Mouse (Mus musculus) E14TG2a.4 (cell line): Measurements from ENCODE around the gene Gm11983.
A peak's percentile ranks its signal among the peaks of the same experiment; 100 is the strongest.
"Not testable (repeated sequence)": the region's sequence is repeated elsewhere in the genome, so short reads cannot be mapped to it uniquely, and the experiment has no call there.

Experiments used
- H3K27me3 ChIP-seq: 2 replicates; pipeline ENCODE4 v1.6.1; 2014; ENCODE audit warnings: low read length, control low read depth; ENCODE audit not compliant: insufficient read depth
- H3K36me3 ChIP-seq: 2 replicates; pipeline ENCODE4 v1.6.1; 2014; ENCODE audit warnings: low read length, control low read depth; ENCODE audit not compliant: insufficient read depth
- H3K4me1 ChIP-seq: replicated peaks from 2 replicates; pipeline ENCODE4 v1.6.1; 2014; ENCODE audit warnings: low read depth, low read length, control low read depth
- H3K4me3 ChIP-seq: replicated peaks from 2 replicates; pipeline ENCODE4 v1.5.1; 2014; ENCODE audit warnings: mild to moderate bottlenecking, low read length
- H3K9me3 ChIP-seq: 2 replicates; pipeline ENCODE4 v1.6.1; 2014; ENCODE audit warnings: low read length, control low read depth
- CTCF ChIP-seq: conservative IDR thresholded peaks from 2 replicates; pipeline ENCODE4 v1.5.1; 2014; ENCODE audit warnings: low read length
- NANOG ChIP-seq: IDR thresholded peaks from 2 replicates; pipeline ENCODE4 v1.6.1; 2014; ENCODE audit warnings: borderline replicate concordance, low read length, mixed read lengths
- POU5F1 ChIP-seq: IDR thresholded peaks from 2 replicates; pipeline ENCODE4 v1.6.1; 2014; ENCODE audit warnings: low read length, borderline replicate concordance

Gene Gm11983

GRCm38 (mm10) chr11:6823176-6823575 is 14.3 kb downstream of the Gm11983 start:
- Histone ChIP-seq H3K36me3 (no peaks in the 10 kb centered on the region), H3K4me1 (no peaks in the 10 kb centered on the region), H3K4me3 (no peak overlapping the region), H3K27me3 (no peaks in the 10 kb centered on the region), H3K9me3 (peaks cover 38% of the 10 kb centered on the region)
- TF ChIP-seq CTCF: no peak
- no peak for TF ChIP-seq POU5F1
- TF ChIP-seq NANOG: no peak

- no peak for TF ChIP-seq NANOG
- no peak for TF ChIP-seq CTCF
- no peak for TF ChIP-seq POU5F1
- H3K9me3 ChIP-seq: peaks cover 40% of the 10 kb centered on the region
- no peaks in the 10 kb centered on the region for H3K4me1 ChIP-seq
- H3K4me3 ChIP-seq: no peak overlapping the region
- H3K36me3 ChIP-seq: no peaks in the 10 kb centered on the region
- no peaks in the 10 kb centered on the region for H3K27me3 ChIP-seq
These were observed 23.0 kb downstream of the Gm11983 start for GRCm38 (mm10) chr11:6814486-6814885.

GRCm38 (mm10) chr11:6802879-6803278 is 34.6 kb downstream of the Gm11983 start:
- H3K4me3 ChIP-seq, H3K4me1 ChIP-seq, H3K36me3 ChIP-seq, H3K27me3 ChIP-seq: not testable (repeated sequence)
- H3K9me3 ChIP-seq: peaks cover 91% of the 10 kb centered on the region
- peak; percentile 52; the same call in 1 of the 2 replicates for TF ChIP-seq NANOG

- Histone ChIP-seq H3K4me3 (no peak overlapping the region), H3K9me3 (peaks cover 63% of the 10 kb centered on the region), H3K4me1 (no peaks in the 10 kb centered on the region), H3K27me3 (no peaks in the 10 kb centered on the region), H3K36me3 (peaks cover 9% of the 10 kb centered on the region; the same call in 1 of the 2 replicates)
- TF ChIP-seq NANOG (no peak), POU5F1 (no peak), CTCF (peak; percentile 25; the same call in 1 of the 2 replicates)
These were observed 46.8 kb downstream of the Gm11983 start for GRCm38 (mm10) chr11:6790690-6791089.
